Mouse (Mus musculus): ENCODE measurements at regions not wholly inside any gene's neighbourhood (a gene's known extent, or its start where the extent isn't known, plus 50 kb on each side); places are given as distances from the start of the nearest gene placed in this dataset.

- TF ChIP-seq CTCF (conservative IDR thresholded peaks at IDR 0.05 in 1 of 2, IDR thresholded peaks at IDR 0.05 in 1 of 2; ENCODE audit: low read depth in 2 of 2, low read length in 2 of 2) = no peak
- TF ChIP-seq HCFC1 (IDR thresholded peaks at IDR 0.05; ENCODE audit: low read depth, low read length) = no peak
- TF ChIP-seq POLR2A (IDR thresholded peaks at IDR 0.05; ENCODE audit: low read depth, low read length) = no peak
- TF ChIP-seq TCF12 (IDR thresholded peaks at IDR 0.05; ENCODE audit: low read depth, low read length) = no peak
- no peak for TF ChIP-seq PAX5 (IDR thresholded peaks at IDR 0.05; ENCODE audit: low read length)
- no peak for TF ChIP-seq ZC3H11A (IDR thresholded peaks at IDR 0.05; ENCODE audit: low read depth, low read length)
- no peak for TF ChIP-seq USF1 (IDR thresholded peaks at IDR 0.05; ENCODE audit: low read depth, low read length)
- no peak for TF ChIP-seq CHD1 (IDR thresholded peaks at IDR 0.05; ENCODE audit: low read depth, low read length)
- no peak for TF ChIP-seq UBTF (IDR thresholded peaks at IDR 0.05; ENCODE audit: low read depth, low read length)
- no peak for TF ChIP-seq ZNF384 (IDR thresholded peaks at IDR 0.05; ENCODE audit: low read depth, low read length)
- no peak for TF ChIP-seq MEF2A (IDR thresholded peaks at IDR 0.05; ENCODE audit: borderline replicate concordance, low read depth, low read length)
These were observed 71.5 kb upstream of the Pou1f1 start for GRCm38 (mm10) chr16:65448810-65449209.
